Comparison of ENCODE assay signal across 9 mouse cellular contexts in the genomic region with DNA sequence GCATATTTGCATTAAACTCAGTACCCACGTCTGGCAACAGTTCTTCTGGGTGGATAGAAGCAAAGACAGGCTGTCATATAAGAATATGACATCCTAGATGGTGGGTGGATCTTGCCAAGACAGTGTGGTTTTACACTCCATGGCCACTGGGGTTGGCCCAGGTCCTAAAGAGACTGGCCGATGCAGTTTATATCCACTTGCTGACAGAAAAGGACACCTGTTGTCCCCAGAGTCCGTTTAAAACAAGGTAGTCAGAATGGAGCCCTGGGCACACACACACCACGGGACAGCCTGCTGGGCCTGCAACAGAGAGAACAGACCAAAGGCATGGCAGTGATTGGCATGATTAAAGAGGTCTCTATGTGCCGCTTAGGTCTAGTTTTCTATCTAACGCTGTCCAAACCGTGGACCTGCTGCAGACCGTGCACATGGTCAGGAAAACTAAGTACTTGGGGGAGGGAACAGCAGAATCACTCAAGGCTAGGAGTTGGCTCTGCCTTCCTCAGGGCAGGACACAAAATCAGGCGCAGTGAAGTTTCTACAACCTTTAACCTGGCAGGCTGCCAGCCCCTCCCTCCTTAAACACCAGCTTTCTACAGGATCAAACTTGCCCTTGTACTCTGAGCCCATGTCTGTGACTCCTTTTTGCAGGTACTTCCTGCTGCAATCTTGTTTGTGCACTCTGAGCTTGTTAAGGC. TPM values are rescaled to one million over a fixed set of nuclear protein-coding genes. Genes with fewer than 3 reads are reported as not detected.
DNase-seq lines count a peak whose midpoint lies in the region.
"Had no signal": no experiment of that assay in that cellular context is flagged by ENCODE, and none has a peak within 500 bp of the region (broad histone marks: within the 10 kb centered on the region; RNA-seq: fewer than 3 reads in every experiment).

No protein-coding gene starts in this region.

- H3K4me1 ChIP-seq in heart, embryonic 10.5 days: peaks cover 16% of the 10 kb centered on the region

- H3K27me3 ChIP-seq in heart, embryonic 10.5 days (ENCODE audit: insufficient read depth, poor library complexity, severe bottlenecking): no peaks in the 10 kb centered on the region

- H3K36me3 ChIP-seq in heart, embryonic 10.5 days: no peaks in the 10 kb centered on the region

- H3K4me3 ChIP-seq in heart, embryonic 10.5 days: 0 out of 2 replicates have a peak overlapping the region, but pooled peaks have one; percentile 30
- H3K4me3 ChIP-seq: layer of hippocampus, adult 2 months had no signal

- WGBS in heart, embryonic 10.5 days: 73% methylated on average over 9 of the region's 9 CpGs

- H3K27ac ChIP-seq in heart, embryonic 10.5 days: no peak overlapping the region
- H3K27ac ChIP-seq: layer of hippocampus, adult 2 months had no signal

- H3K9me3 ChIP-seq in heart, embryonic 10.5 days: no peaks in the 10 kb centered on the region

- no peak for DNase-seq in heart, embryonic 10.5 days (ENCODE audit: low spot score)
- DNase-seq in heart, postnatal 4 days: no peak
- peak; percentile 79 for DNase-seq in adrenal gland, adult 2 months
- peak; percentile 96 for DNase-seq in kidney, adult 9 months
- DNase-seq in skeletal muscle tissue, adult 2 months (ENCODE audit: low read depth, low spot score): peak; percentile 91
- DNase-seq in embryo, embryonic 9.5 days (ENCODE audit: extremely low spot score): no peak
- DNase-seq in cerebellum, adult 18-20 months: no peak
- DNase-seq in retina, embryonic 14.5 days (ENCODE audit: low spot score): no peak

RNA-seq across cellular contexts. Expression of a gene that starts 4.3 kb away (rescaled TPM):
- 7.3 and 8.4 TPM in 2 replicates for polyA plus RNA-seq in heart, embryonic 10.5 days (2016; fragmentation: Nextera tagmentation; extraction: Ambion mirVana)
- 10 to 100 TPM; 13.9 to 14.6 TPM for total RNA-seq in heart, postnatal 4 days (2021)
- 100 to 1,000 TPM; 159 to 177 TPM for total RNA-seq in adrenal gland, adult 2 months (2021)
- polyA plus RNA-seq in adrenal gland, adult 2 months (2012; rRNA removed): 113 and 193 TPM in 2 replicates

RNA-seq across cellular contexts. Expression of a gene that starts 32.1 kb away (rescaled TPM):
- 521 and 603 TPM in 2 replicates for polyA plus RNA-seq in heart, embryonic 10.5 days (2016; fragmentation: Nextera tagmentation; extraction: Ambion mirVana)
- 100 to 1,000 TPM; 211 to 213 TPM for total RNA-seq in heart, postnatal 4 days (2021)
- 100 to 1,000 TPM; 318 to 321 TPM for total RNA-seq in adrenal gland, adult 2 months (2021)
- 41.6 and 49.5 TPM in 2 replicates for polyA plus RNA-seq in adrenal gland, adult 2 months (2012; rRNA removed)

RNA-seq across cellular contexts. Expression of a gene that starts 32.2 kb away (rescaled TPM):
- polyA plus RNA-seq in heart, embryonic 10.5 days (2016; fragmentation: Nextera tagmentation; extraction: Ambion mirVana): 15.9 and 16.1 TPM in 2 replicates
- 10 to 100 TPM; 17.1 to 18.6 TPM for total RNA-seq in heart, postnatal 4 days (2021)
- 10 to 100 TPM; 19.1 to 24.9 TPM for total RNA-seq in adrenal gland, adult 2 months (2021)
- polyA plus RNA-seq in adrenal gland, adult 2 months (2012; rRNA removed): 4.2 and 6.2 TPM in 2 replicates

RNA-seq across cellular contexts. Expression of a gene that starts 38.6 kb away (rescaled TPM):
- polyA plus RNA-seq in heart, embryonic 10.5 days (2016; fragmentation: Nextera tagmentation; extraction: Ambion mirVana): 30.5 and 37.3 TPM in 2 replicates
- 10 to 100 TPM; 92.5 to 97.5 TPM for total RNA-seq in heart, postnatal 4 days (2021)
- total RNA-seq in adrenal gland, adult 2 months (2021): 100 to 1,000 TPM; 115 to 125 TPM
- 12.0 and 16.3 TPM in 2 replicates for polyA plus RNA-seq in adrenal gland, adult 2 months (2012; rRNA removed)

Comparison
In these comparisons a context has a peak if more than half of its experiments do, and no peak if none do; other contexts are left out.
1. DNase-seq: peak in adrenal gland, adult 2 months (single experiment), kidney, adult 9 months (single experiment) and skeletal muscle tissue, adult 2 months (single experiment); none in heart, embryonic 10.5 days (single experiment), heart, postnatal 4 days (single experiment), embryo, embryonic 9.5 days (single experiment), cerebellum, adult 18-20 months (0 of 2) and retina, embryonic 14.5 days (single experiment).
2. RNA of a gene that starts 4.3 kb away (total RNA-seq): 159 to 177 TPM in adrenal gland, adult 2 months; 13.9 to 14.6 TPM in heart, postnatal 4 days; every median in the first group is over 10 times any median in the second.